Mouse (Mus musculus) limb, embryonic 15.5 days (tissue): ENCODE results near the gene Pld4. TPM values are rescaled to one million over a fixed set of nuclear protein-coding genes. Genes with fewer than 3 reads are reported as not detected.
A peak's percentile ranks its signal among the peaks of the same experiment; 100 is the strongest.

Source experiments
- ATAC-seq: fragments of 200-750 bp; cut with Nextera tagmentation; 2 replicates; pipeline ENCODE4 v1.8.0; 2017; ENCODE audit warnings: low read depth, moderate TSS enrichment; ENCODE audit not compliant: insufficient number of reproducible peaks, low FRiP score, low TSS enrichment
- H3K27ac ChIP-seq: fragments of 300-500 bp; sonication (generic); 2 replicates; pipeline ENCODE4 v1.5.1; 2015; ENCODE audit warnings: moderate library complexity, mild to moderate bottlenecking, inconsistent platforms
- H3K27me3 ChIP-seq: fragments of 300-500 bp; sonication (generic); 2 replicates; pipeline ENCODE4 v1.6.1; 2015; ENCODE audit warnings: inconsistent platforms
- H3K36me3 ChIP-seq: fragments of 300-500 bp; sonication (generic); 2 replicates; pipeline ENCODE4 v1.6.1; 2015; ENCODE audit warnings: inconsistent platforms
- H3K4me1 ChIP-seq: fragments of 300-500 bp; sonication (generic); 2 replicates; pipeline ENCODE4 v1.6.1; 2015; ENCODE audit warnings: inconsistent platforms
- H3K4me2 ChIP-seq: fragments of 300-500 bp; sonication (generic); 2 replicates; pipeline ENCODE4 v1.6.1; 2015; ENCODE audit warnings: mild to moderate bottlenecking, inconsistent platforms
- H3K4me3 ChIP-seq: fragments of 300-500 bp; sonication (generic); 2 replicates; pipeline ENCODE4 v1.5.1; 2015; ENCODE audit warnings: mild to moderate bottlenecking, inconsistent platforms
- H3K9ac ChIP-seq: fragments of 300-500 bp; sonication (generic); 2 replicates; pipeline ENCODE4 v1.6.1; 2015; ENCODE audit warnings: inconsistent platforms
- H3K9me3 ChIP-seq: fragments of 300-500 bp; sonication (generic); 2 replicates; pipeline ENCODE4 v1.6.1; 2016; ENCODE audit warnings: inconsistent platforms
- WGBS: fragments of 180-500 bp; shearing (Covaris S2); methylation state at CpG from one replicate; pipeline ENCODE4 v1.1.7; 2015; 5-methylcytosine and 5-hydroxymethylcytosine counted together
- polyA plus RNA-seq: library from polyadenylated mRNA; unstranded; fragments of >200 nt; fragmentation: Nextera tagmentation; extraction: Ambion mirVana; gene quantifications from 2 replicates; pipeline ENCODE4 v1.2.1, GENCODE M21; 2015

Pld4 gene
- 13.1 and 14.5 TPM in 2 replicates for polyA plus RNA-seq

- WGBS, result 43% methylated on average over 4 of the region's 4 CpGs
- Histone ChIP-seq H3K27ac (no peak within 1 kb of the TSS), H3K27me3 (no peaks in the 10 kb centered on the region), H3K4me3 (no peak within 1 kb of the TSS), H3K4me1 (no peaks in the 10 kb centered on the region), H3K9me3 (no peaks in the 10 kb centered on the region), H3K9ac (no peak within 1 kb of the TSS), H3K4me2 (no peak within 1 kb of the TSS), H3K36me3 (no peaks in the 10 kb centered on the region)
- ATAC-seq, result no peak
Measured at GRCm38 (mm10) chr12:112760154-112760926, at the start of gene Pld4. TSS of gene Pld4 (plus strand) at chr12:112760655.

GRCm38 (mm10) chr12:112713984-112714383, 46.5 kb upstream of the Pld4 start:
- H3K4me2 ChIP-seq, result no peak overlapping the region
- H3K4me3 ChIP-seq, result no peak overlapping the region
- peak overlapping the region; percentile 57 for H3K27ac ChIP-seq
- peaks cover 7% of the 10 kb centered on the region for H3K4me1 ChIP-seq
- H3K9ac ChIP-seq, result no peak overlapping the region
- no peak for ATAC-seq
- peaks cover 2% of the 10 kb centered on the region; the same call in 1 of the 2 replicates for H3K27me3 ChIP-seq
- H3K9me3 ChIP-seq, result no peaks in the 10 kb centered on the region
- 52% methylated on average over 3 of the region's 3 CpGs for WGBS
- no peaks in the 10 kb centered on the region for H3K36me3 ChIP-seq

GRCm38 (mm10) chr12:112717140-112717539, 43.3 kb upstream of the Pld4 start:
- H3K4me3 ChIP-seq, result no peak overlapping the region
- ATAC-seq, result no peak
- no peaks in the 10 kb centered on the region for H3K27me3 ChIP-seq
- H3K36me3 ChIP-seq, result no peaks in the 10 kb centered on the region
- peaks cover 20% of the 10 kb centered on the region for H3K4me1 ChIP-seq
- no peak overlapping the region for H3K27ac ChIP-seq
- no peak overlapping the region for H3K4me2 ChIP-seq
- H3K9me3 ChIP-seq, result no peaks in the 10 kb centered on the region
- no peak overlapping the region for H3K9ac ChIP-seq
- 28% methylated on average over 7 of the region's 7 CpGs for WGBS

GRCm38 (mm10) chr12:112718995-112719394, 41.5 kb upstream of the Pld4 start:
- peaks cover 31% of the 10 kb centered on the region for H3K4me1 ChIP-seq
- no peak overlapping the region for H3K27ac ChIP-seq
- H3K36me3 ChIP-seq, result no peaks in the 10 kb centered on the region
- no peak overlapping the region for H3K9ac ChIP-seq
- no peaks in the 10 kb centered on the region for H3K9me3 ChIP-seq
- no peak overlapping the region for H3K4me2 ChIP-seq
- no peak for ATAC-seq
- no peak overlapping the region for H3K4me3 ChIP-seq
- WGBS, result 44% methylated on average over 5 of the region's 5 CpGs
- H3K27me3 ChIP-seq, result no peaks in the 10 kb centered on the region

- Histone ChIP-seq H3K27ac (peak within 1 kb of the TSS; percentile 84), H3K9ac (0 out of 2 replicates have a peak within 1 kb of the TSS, but pooled peaks have one; percentile 14)
- WGBS, result 70% methylated on average over 6 of the region's 6 CpGs
Measured at GRCm38 (mm10) chr12:112720216-112720615, 40.2 kb upstream of the Pld4 start, which contains the start of gene Cep170b. TSS of gene Cep170b (plus strand) at chr12:112720455.

GRCm38 (mm10) chr12:112720890-112721423, 39.5 kb upstream of the Pld4 start:
- H3K9me3 ChIP-seq, result no peaks in the 10 kb centered on the region
- H3K4me3 ChIP-seq, result peak overlapping the region; percentile 91
- H3K27me3 ChIP-seq, result no peaks in the 10 kb centered on the region
- peaks cover 9% of the 10 kb centered on the region; the same call in 1 of the 2 replicates for H3K36me3 ChIP-seq
- 43% methylated on average over 12 of the region's 12 CpGs for WGBS
- H3K27ac ChIP-seq, result peak overlapping the region; percentile 84
- H3K9ac ChIP-seq, result 0 out of 2 replicates have a peak overlapping the region, but pooled peaks have one; percentile 14
- H3K4me1 ChIP-seq, result peaks cover 36% of the 10 kb centered on the region
- H3K4me2 ChIP-seq, result peak overlapping the region; percentile 90
- ATAC-seq, result no peak

More at GRCm38 (mm10) chr12:112720216-112720615, 40.2 kb upstream of the Pld4 start, which contains the start of gene Cep170b:
- ATAC-seq, result no peak
- Histone ChIP-seq H3K36me3 (peaks cover 6% of the 10 kb centered on the region; the same call in 1 of the 2 replicates), H3K27me3 (no peaks in the 10 kb centered on the region), H3K4me2 (peak within 1 kb of the TSS; percentile 90), H3K9me3 (no peaks in the 10 kb centered on the region), H3K4me1 (peaks cover 34% of the 10 kb centered on the region), H3K4me3 (peak within 1 kb of the TSS; percentile 91)

GRCm38 (mm10) chr12:112721424-112722239, 38.8 kb upstream of the Pld4 start:
- peak overlapping the region; percentile 91 for H3K4me3 ChIP-seq
- H3K9me3 ChIP-seq, result no peaks in the 10 kb centered on the region
- H3K4me2 ChIP-seq, result peak overlapping the region; percentile 90
- 3% methylated on average over 59 of the region's 69 CpGs for WGBS
- peak; percentile 41; the same call in 1 of the 2 replicates for ATAC-seq
- peaks cover 13% of the 10 kb centered on the region for H3K36me3 ChIP-seq
- H3K27ac ChIP-seq, result peak overlapping the region; percentile 84
- peaks cover 40% of the 10 kb centered on the region for H3K4me1 ChIP-seq
- no peaks in the 10 kb centered on the region for H3K27me3 ChIP-seq
- peak overlapping the region; percentile 72 for H3K9ac ChIP-seq

- Histone ChIP-seq H3K9ac (peak overlapping the region; percentile 72), H3K9me3 (no peaks in the 10 kb centered on the region), H3K4me1 (peaks cover 42% of the 10 kb centered on the region), H3K4me3 (peak overlapping the region; percentile 91), H3K4me2 (peak overlapping the region; percentile 90), H3K27ac (peak overlapping the region; percentile 84), H3K36me3 (peaks cover 16% of the 10 kb centered on the region), H3K27me3 (no peaks in the 10 kb centered on the region)
- WGBS, result 1% methylated on average over 60 of the region's 75 CpGs
- peak; percentile 57; the same call in 1 of the 2 replicates for ATAC-seq
Measured at GRCm38 (mm10) chr12:112722240-112723027, 38.0 kb upstream of the Pld4 start.

GRCm38 (mm10) chr12:112723028-112723330, 37.5 kb upstream of the Pld4 start:
- WGBS, result 13% methylated on average over 5 of the region's 5 CpGs
- H3K27ac ChIP-seq, result peak overlapping the region; percentile 84; the same call in 1 of the 2 replicates
- no peak for ATAC-seq
- H3K27me3 ChIP-seq, result no peaks in the 10 kb centered on the region
- H3K4me3 ChIP-seq, result peak overlapping the region; percentile 91
- H3K36me3 ChIP-seq, result peaks cover 21% of the 10 kb centered on the region
- H3K4me1 ChIP-seq, result peaks cover 46% of the 10 kb centered on the region
- peak overlapping the region; percentile 72 for H3K9ac ChIP-seq
- H3K4me2 ChIP-seq, result peak overlapping the region; percentile 90
- H3K9me3 ChIP-seq, result no peaks in the 10 kb centered on the region

- Histone ChIP-seq H3K9me3 (no peaks in the 10 kb centered on the region), H3K9ac (peak overlapping the region; percentile 72; the same call in 1 of the 2 replicates), H3K4me1 (peaks cover 49% of the 10 kb centered on the region), H3K4me2 (peak overlapping the region; percentile 90), H3K36me3 (peaks cover 21% of the 10 kb centered on the region), H3K27me3 (no peaks in the 10 kb centered on the region), H3K27ac (0 out of 2 replicates have a peak overlapping the region, but pooled peaks have one; percentile 84), H3K4me3 (peak overlapping the region; percentile 91)
- no peak for ATAC-seq
- 86% methylated on average over 6 of the region's 6 CpGs for WGBS
Measured at GRCm38 (mm10) chr12:112723445-112723844, 37.0 kb upstream of the Pld4 start.
